Mouse (Mus musculus): ENCODE results near the gene Irf4. TPM values are rescaled to one million over a fixed set of nuclear protein-coding genes. Genes with fewer than 3 reads are reported as not detected.

Gene Irf4
- polyA plus RNA-seq, 1 experiment, result not detected

DNA sequence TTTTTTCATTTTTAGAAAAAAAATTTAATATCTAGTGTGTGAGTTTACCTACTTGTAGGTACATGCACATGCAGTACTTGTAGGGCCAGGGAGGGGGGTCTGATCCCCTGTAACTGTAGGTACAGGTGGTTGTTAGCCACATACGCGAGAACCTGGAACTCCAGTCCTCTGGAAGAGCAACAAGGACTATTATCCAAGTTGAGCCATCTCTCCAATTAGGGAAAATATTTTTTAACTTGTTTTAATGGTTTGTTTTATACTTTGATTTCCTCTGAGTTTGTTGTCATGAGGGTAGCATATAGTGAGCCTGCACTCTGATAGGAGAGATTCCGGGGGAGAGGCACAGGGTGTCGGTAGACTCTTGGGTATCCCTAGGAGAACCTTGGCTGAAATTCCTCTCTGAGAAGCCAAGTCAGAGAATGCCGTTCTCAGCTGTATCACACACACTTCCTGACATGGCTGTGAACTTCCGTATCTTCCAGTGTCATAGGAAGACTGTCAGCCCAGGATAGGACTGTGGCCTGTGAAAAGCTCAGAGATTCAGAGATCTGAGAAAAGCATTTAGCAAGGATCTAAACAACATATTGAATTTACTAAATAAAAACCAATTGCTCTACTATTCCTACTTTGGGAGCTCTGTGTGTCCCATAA lies 18.6 kb downstream of the Irf4 start:
- TF ChIP-seq GATA1 (IDR thresholded peaks at IDR 0.05; ENCODE audit: low read length), result no peak

DNA sequence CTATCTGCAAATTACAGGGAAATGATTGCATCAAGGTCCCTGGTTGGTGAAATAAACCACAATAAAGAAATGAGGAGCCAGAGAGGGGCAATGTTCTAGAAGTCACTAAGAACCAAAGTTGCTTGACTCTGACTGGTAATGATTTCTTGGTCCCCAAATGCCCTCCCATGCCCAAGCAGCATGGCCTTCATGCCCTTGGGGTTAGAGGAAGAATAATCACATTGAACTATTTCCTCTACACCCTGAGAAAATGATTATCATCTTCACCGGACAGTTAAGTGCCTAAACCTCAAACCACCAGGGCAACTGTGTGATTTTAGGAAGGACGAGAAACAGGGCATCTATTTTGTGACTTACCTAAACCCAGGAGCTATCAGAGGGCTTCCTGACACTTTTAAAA lies 27.0 kb downstream of the Irf4 start:
- no peak for TF ChIP-seq GATA1 (IDR thresholded peaks at IDR 0.05; ENCODE audit: low read length)

DNA sequence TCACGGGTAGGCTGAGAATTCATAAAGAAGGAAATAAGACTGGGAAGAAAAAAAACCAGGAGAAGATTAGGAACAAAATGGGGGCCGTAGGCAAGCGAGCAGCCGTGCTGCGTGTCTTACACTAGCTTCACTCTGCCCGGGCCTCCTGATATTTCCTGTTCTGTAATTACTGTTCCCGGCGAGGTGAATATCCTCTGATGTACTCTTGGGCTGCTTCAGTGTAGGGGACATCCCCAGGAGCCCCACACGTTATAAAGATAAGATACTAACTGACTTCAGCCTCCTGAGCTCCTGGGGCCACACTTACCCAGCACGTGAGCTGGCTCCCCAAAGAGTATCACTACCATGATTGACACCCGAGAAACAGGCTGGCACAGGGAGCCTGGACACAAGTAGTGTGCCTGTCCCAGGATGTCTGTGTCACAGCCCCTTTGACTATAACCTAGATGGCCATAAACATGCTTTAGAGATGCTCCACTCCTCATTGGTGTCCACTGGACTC lies 28.7 kb downstream of the Irf4 start:
- TF ChIP-seq GATA1 (IDR thresholded peaks at IDR 0.05; ENCODE audit: low read length), result no peak

DNA sequence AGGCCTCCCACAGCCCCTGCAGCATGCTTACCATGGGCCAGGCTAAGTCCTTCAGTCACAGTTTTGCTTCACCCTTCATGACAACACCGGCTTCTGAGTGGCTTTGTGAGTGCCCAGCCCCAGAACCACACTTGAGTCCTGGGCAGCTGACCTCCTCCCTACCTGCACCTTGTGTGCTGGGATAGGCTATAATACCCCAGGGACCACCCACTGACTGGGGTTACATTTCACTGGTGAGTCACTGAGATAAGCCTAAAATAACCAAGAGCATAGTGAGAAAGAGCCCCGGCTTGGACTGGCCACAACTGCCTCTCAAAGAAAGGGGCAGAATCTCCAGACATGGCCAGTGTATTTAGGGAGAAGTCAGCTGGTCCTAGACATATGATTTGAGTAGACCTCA lies 32.9 kb downstream of the Irf4 start:
- no peak for TF ChIP-seq GATA1 (IDR thresholded peaks at IDR 0.05; ENCODE audit: low read length)

DNA sequence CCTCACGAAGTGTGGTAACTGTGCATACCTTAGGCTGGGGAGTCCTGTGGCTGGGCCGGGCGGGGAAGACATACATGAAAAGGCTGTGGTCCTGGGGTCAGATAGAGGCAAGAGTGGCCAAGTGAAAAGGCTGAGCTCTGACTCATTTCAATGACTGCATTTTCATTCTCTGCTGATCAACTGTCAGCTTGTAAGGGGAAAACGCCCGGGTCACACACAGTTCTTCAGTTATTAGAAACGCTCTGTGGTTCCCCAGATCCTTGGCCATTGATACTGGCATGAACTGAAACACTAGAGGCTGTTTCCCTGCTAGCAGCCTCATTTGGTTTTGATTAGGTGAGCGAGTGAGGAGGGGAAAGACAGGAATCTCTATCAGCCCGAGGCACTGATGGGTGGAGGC lies 33.4 kb downstream of the Irf4 start:
- no peak for TF ChIP-seq GATA1 (IDR thresholded peaks at IDR 0.05; ENCODE audit: low read length)

DNA sequence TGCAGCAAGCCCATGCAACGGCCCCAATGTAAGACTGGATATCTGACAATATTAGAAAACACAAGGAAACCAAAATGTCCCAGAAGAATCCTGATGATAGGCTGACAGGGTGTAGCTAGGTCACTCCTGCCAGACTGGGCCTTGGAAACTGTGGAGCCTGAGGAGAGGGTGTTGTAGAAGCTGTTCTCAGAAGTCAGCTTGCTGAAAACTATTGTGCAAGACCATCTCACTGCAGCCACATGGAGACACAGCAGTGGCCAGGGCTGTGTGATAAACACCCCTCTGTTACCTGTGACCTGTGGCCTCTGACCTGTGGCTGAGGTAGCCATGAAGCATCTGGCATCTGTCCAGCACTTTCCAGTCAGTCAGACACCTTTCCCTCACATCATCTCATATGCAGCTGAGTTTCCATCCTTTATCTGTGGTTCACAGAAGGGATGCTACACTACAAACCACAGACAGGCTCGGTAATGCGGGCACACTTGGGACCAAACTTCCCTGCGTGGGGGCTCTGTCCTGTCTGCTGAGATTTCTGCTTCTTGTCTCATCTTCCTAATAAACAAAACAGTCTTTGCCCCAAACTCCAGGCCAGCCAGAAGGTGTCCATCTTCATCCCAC lies 36.5 kb downstream of the Irf4 start:
- TF ChIP-seq GATA1 (IDR thresholded peaks at IDR 0.05; ENCODE audit: low read length), result no peak

DNA sequence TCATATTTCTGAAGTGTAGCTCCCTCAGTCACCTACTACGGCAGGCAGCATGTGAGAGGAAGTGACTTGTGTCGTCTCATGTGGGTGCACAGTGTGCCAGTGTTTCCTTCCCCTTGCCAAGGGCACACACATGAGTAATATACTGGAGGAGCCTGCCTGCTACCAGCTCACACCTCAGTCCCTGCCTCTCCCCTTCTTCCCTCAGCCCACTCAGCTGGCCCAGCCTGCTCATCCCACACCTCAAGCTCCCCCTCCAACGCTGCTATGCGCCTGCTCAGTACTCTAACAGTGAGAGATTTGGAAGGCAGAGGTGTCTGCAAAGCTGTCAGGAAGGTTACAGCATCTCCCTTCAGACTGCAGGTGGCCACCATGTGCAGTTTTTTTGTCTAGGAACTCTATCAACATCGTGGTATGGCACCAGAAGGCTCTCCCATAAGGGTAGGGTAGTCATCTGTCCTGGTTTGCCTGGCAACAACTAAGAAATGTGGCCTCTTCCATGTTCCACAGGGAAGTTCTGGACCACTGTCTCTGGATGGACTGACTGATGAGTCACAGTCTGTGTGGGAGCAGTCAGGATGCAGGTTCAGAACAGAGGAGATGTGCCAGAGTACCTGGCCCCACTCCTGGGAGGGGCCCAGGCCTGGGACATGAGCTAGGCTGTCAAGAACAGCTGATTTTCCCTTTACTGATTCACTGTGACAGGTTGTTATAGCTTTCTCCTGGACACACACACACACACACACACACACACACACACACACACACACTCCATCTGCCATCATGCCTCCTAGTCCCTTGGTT lies 37.4 kb downstream of the Irf4 start:
- no peak for TF ChIP-seq GATA1 (IDR thresholded peaks at IDR 0.05; ENCODE audit: low read length)

DNA sequence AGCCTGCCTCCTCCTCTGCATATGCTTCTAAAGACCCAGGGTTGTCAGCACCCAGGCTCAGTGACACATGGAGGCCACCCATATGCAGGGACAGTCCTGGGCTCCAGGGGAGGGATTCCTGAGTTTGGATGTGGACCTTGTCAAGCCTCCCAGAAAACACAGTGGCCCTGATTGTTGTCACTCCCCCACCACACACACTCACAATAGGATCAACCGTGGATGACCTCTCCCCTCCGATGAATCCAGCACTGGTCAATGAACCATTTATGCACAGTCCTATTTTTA lies 38.0 kb downstream of the Irf4 start:
- no peak for TF ChIP-seq GATA1 (IDR thresholded peaks at IDR 0.05; ENCODE audit: low read length)

DNA sequence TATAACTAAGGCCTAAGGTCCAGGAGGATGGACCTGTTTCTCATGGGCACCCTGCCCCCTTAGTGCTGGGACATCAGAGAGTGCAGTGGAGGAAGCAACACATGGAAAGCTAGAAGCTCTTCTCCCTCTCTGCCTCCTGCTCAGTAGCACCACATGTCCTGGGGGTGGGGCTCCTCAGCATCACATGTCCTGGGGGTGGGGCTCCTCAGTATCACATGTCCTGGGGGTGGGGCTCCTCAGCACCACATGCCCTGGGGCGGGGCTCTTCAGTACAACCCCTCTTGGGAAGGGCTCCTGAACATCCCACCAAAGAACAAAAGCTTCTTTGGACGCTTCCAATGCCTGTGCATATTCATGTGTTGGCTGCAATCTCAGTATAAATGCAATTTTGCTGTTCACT lies 38.5 kb downstream of the Irf4 start:
- no peak for TF ChIP-seq GATA1 (IDR thresholded peaks at IDR 0.05; ENCODE audit: low read length)

DNA sequence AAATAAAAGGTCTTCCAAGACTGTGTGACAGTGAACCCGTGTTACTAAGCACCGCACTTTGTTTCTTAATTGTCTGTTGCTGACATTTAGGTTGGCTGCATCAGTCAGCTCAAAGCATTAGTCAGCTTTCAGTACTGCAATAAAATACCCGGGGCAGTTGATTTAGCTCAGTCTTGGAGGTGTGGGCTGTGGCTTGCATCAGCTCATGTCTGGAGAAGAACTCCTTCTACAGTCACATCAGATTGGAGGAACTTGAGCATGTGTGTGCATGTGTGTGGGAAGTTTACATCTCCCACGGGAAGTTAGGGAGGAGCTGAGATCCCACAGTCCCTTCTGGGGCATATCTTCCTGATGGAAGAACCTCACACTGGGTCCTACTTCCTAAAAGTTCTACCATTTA lies 38.9 kb downstream of the Irf4 start:
- no peak for TF ChIP-seq GATA1 (IDR thresholded peaks at IDR 0.05; ENCODE audit: low read length)

DNA sequence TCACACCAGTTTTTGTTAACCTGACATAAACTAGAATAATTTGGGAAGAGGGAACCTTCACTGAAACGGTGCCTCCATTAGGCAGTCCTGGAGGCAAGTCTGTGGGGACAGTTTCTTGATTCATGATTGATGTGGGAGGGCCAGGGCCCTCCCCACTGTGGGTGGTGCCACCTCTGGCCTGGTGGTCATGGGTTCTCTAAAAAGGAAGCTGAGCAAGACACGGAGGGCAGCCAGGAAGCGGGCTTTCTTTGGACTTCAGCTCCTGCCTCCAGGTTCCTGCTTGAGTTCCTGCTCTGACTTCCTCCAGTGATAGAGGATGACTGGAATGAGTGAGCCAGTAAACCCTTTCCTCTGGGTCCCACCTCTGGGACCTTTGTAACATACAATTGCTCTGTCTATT lies 39.4 kb downstream of the Irf4 start:
- TF ChIP-seq GATA1 (IDR thresholded peaks at IDR 0.05; ENCODE audit: low read length), result no peak

DNA sequence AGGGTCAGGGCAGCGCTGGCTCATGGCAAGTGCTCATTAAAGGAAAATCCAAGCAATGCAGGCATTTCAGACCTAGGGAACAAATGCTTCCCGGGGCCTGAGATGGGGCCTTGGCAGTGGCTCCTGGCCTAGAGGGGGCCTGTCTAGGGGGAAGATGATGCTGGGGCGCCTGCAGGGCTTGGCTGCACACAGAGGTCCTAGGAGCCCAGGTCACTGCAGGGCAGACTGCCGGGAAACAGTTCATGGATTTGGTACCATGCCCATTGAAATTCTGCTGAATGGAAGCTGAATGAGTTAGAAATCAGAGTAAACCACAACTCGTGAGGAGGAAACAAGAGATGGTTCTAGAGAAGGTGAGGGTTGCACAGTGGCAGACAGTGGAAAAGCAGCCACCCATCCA lies 41.0 kb downstream of the Irf4 start:
- TF ChIP-seq GATA1 (IDR thresholded peaks at IDR 0.05; ENCODE audit: low read length), result no peak

DNA sequence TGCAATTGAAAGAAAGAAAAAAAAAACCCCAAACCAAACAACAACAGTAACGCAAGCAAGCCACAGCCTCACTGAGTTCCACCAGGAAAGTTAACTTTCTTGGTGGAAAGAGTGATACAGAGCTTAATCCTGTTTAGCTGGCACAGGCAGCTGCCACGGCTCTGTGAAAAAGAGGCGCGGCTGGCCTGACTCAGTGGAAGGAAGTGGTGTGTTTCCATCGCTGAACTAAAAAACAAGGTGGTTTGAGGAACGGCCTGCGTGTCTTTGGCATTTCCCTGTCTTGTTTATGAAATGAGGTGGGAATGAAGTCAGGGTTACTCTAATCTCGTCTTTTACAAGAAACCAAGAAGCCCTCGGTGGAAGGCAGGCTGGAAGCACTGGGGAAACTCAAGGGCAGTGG lies 43.3 kb downstream of the Irf4 start:
- no peak for TF ChIP-seq GATA1 (IDR thresholded peaks at IDR 0.05; ENCODE audit: low read length)

DNA sequence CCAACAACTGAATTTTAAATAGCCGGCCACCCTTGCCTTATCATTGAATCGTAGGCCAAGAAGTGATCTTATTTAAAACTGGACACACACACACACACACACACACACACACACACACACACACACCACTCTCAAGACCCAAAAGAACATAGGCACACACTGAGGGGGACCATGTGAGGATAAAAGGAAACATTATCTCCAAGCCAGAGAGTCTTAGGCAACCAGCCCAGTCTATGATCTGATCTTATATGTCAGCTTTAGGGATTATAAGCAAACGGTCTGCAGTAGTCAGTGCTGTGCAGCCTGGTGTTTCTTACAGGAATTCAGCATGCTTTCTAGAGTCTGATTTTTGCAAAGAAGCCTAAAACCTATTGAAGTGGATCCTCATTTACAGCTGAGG lies 43.7 kb downstream of the Irf4 start:
- TF ChIP-seq GATA1 (IDR thresholded peaks at IDR 0.05; ENCODE audit: low read length), result no peak

DNA sequence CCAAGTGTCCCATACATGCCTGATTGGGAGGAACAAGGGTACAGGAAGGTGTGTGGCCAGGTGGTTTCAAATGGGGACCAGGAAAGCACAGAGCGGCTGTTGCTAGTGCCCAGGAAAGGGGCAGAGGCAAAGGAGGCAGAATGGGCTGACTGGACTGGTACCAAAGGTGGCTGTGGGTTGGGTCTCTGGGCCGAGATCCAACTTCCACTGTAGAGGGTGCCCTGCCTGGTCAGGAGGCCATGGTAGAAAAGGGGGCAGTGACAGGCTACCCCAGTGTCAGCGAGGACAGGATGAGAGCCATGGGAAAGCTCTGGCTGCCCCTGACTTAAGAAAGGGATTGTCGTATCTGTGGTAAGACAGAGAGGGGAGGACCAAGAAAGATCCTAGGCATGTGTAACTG lies 44.2 kb downstream of the Irf4 start:
- no peak for TF ChIP-seq GATA1 (IDR thresholded peaks at IDR 0.05; ENCODE audit: low read length)

DNA sequence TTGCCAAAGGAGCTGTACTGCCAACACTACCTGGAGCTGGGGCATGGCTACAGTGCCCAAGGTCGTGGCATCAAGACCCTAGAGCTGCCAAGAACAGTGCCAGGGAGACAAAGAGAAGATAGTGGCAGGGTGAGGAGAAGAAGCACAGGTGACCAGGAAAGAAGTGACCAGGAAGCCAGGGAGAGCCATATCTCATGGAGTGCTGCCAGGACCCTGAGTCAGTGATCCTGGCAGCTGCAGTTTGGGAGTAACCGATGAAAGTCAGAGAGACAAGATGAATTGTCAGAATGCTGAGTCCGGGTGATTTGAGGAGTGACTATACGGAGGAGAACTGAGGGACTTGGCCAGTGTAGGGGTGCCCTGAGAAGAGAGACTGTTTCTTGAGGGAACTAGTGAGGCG lies 44.6 kb downstream of the Irf4 start:
- TF ChIP-seq GATA1 (IDR thresholded peaks at IDR 0.05; ENCODE audit: low read length), result no peak

DNA sequence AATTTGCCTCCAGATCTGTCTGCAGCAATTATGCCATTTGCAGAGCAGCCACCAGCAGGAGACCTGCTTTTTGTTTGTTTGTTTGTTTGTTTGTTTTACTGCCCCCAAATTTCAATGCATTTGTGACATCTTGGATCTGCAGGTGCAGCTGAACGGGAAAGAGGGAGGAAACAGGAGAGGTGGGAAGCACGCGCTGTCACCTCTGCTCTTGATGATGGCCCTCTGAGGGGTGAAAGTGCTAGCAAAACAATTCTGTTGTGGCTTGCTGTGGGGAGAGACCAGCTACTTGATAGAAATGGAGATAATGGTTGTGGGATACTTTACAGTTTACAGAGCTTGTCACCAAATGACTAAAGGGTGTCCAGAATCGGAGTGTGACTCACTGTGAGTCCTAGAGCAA lies 46.9 kb downstream of the Irf4 start:
- TF ChIP-seq GATA1 (IDR thresholded peaks at IDR 0.05; ENCODE audit: low read length), result no peak

All from G1E-ER4 (cell line).